Mouse (Mus musculus) small intestine, adult 10 weeks (tissue): ENCODE data around the gene Yju2. TPM values are rescaled to one million over a fixed set of nuclear protein-coding genes. Genes with fewer than 3 reads are reported as not detected.

ENCODE experiments used
- polyA plus RNA-seq: library from polyadenylated mRNA; stranded (reverse); fragments of 350-450 nt; fragmentation: Illumina TruSeq; extraction: RNeasy Lipid Tissue Mini Kit (QIAGEN cat#74804); gene quantifications from one replicate; pipeline ENCODE4 v1.2.3, GENCODE M21; 2014; ENCODE audit warnings: low replicate concordance

Gene Yju2
- polyA plus RNA-seq: not detected

DNA sequence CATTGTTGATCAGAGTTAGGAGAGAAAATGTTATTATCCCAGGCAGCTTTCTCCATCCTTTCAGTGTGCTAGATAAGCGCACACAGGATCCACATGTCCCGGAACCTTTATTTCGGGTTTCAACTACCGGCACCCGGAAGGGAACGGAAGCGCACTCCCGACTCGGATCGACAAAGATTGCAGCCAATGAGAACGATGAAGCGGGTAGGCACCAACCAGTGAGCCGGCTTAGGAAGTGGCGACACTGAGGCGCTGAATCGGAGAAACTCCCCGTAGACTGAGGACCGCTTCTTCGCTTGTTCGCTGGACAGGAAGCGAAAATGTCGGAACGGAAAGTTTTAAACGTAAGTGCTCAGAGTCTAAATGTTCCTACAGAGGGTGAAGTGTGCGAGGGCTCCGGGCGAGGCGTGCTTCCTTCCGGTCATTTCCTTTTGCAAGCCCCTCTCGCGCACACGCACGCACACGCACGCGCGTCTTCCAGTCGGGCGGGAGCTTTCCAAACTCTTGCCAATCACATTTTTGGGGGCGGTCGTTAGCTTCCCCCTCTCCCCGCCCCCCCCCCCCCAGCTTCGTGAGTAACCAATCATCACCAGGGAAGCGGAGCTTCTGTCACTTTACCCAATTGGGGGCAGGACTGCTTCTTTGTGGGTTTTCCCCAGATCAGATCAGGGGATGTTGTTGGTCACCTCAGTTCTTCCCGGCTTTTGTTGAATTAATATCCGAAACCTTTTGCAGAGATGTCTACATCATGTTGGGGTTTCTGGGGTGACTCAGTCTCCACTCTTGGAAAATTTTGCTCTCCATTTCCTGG lies at the start of gene Yju2:
Gene Yju2, plus strand, starts transcription at position 182 of the 811 bp plus-strand sequence.

DNA sequence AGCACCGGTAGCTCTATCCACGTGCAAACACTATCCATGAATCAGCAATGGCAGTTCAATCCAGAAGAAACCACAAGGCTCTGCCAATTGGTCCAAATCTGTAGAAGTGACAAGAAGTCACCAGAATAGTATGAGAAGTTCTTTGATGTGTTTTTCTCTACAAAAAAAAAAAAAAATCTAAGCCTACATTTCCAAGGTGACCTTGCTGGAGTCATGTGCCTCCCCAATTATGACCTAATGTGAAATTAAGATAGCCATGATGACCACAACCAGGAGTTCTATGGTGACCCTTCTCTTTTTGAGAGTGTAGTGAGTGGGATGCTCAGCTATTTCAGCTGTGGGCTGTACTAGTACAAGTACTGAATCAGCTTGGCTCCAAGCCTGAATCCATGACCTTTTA lies 9.5 kb upstream of the Yju2 start, which contains the start of gene Zfp119b:
Gene Zfp119b, minus strand, starts transcription at position 101 of the 400 bp plus-strand sequence.

DNA sequence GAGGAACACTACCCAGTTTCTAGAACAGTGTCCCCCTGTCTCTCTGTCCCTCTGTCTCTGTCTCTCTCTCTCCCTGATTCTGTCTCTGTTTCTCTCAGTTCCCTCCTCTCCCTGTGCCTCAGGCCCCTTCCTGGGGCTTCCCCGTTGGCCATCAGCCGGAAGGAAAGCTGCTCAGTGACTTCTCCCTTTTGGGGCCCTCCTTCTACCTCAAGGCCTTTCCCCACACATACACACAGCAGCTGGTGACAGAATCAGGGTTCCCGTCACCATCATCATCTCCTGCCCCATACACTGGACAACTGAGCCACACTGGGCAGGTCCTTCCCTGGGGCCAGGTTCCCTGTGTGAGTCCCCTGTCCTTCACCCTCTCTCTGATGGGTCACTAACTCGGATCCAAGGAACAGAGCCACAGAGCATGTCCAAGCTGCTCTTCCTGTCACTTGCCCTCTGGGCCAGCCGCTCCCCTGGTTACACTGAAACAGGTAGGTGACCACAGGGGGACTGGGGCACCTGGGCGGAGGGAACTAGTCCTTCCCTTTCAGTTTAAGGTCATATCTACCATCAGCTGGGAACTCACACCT lies 6.4 kb upstream of the Yju2 start, which contains the start of gene Ebi3:
Gene Ebi3, plus strand, starts transcription at position 194 of the 581 bp plus-strand sequence.

DNA sequence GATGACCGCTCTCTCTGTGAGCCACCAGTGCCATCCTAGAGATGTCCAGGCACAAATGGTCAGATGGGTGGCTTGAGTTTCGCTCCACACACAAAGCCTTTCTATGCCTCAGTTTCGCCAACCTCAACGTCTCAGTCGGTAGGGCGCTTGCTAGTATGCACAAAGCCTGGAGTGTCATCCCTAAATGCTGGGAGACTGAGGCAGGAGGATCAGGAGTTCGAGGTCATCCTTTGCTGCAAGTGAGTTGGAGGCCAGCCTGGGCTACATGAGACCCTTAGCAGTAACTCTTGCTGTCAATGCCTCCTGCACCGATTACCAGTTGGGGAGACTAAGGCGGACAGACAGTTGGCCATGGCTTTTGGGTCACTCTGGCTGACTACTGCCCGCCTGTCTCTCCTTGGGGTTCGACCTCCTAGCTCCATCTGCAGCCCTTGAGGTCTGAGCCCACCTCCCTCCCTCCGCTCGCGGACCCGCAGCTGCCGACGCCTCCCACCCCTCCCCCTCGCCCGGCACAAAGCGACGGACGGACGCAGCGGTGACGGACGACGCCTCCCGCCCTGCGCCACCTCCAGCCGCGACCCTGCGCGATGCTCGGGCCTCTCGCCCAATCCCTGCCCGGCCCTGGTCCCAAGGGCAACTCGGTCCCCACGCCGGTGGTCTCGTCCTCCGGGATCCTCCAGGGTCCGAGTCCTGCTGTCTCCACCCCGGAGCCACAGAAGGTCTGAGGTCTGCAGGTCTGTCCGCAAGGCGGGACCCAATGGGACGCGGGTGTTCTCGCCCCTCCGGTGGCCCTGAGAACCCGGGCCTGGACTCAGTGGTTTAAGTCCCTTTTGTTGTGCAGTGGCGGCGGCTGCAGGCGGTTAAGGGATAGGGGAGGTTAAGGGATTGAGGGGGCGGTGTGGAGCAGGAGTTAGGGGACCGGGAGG lies 11.3 kb downstream of the Yju2 start, which contains the start of gene Shd:
Gene Shd, plus strand, starts transcription at position 502 of the 926 bp plus-strand sequence.

DNA sequence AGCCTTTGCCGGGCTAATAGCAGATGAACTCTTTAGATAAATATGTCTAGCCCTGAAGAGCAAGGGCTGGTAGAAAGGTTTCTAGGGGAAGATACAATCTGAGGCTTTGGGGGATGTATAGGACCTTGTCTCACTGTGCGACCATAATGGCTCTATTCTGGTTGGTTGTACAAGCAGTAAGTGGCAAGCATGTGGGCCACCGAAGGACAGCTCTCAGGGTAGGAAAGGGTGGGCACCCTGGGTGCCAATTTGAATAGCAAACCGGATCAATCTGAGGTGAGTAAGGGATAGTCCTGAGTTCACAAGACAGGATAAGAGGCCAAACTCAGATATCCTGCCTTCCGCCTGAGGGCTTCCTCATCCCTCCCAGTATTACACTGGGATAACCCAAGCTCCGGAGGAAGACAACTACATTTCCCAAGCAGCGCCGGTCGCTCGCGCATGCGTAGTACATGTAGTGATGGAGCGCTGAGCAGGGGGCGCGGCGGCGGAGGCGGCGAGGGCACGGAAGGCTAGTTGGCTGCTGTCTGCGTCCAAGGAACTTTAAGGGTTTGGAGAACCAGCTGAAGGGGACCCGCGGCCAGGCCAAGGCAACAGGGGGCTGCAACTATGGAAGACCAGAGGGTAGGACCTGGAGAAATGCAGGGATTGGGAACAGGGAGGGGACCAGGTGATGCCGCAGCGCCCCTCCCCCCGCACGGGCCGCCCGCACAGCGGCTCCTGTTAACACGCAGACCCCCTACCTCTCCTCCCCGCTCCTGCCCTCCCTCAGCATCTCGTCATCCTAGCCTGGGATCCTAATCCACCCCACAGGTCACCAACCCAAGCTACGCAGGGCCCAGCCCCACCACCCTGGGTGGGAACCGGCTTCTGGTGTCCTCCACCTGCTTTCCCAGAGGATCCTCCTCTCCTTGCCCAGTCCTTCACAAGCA lies 27.4 kb downstream of the Yju2 start, which contains the start of gene Fsd1:
Gene Fsd1, plus strand, starts transcription at position 480 of the 932 bp plus-strand sequence.

DNA sequence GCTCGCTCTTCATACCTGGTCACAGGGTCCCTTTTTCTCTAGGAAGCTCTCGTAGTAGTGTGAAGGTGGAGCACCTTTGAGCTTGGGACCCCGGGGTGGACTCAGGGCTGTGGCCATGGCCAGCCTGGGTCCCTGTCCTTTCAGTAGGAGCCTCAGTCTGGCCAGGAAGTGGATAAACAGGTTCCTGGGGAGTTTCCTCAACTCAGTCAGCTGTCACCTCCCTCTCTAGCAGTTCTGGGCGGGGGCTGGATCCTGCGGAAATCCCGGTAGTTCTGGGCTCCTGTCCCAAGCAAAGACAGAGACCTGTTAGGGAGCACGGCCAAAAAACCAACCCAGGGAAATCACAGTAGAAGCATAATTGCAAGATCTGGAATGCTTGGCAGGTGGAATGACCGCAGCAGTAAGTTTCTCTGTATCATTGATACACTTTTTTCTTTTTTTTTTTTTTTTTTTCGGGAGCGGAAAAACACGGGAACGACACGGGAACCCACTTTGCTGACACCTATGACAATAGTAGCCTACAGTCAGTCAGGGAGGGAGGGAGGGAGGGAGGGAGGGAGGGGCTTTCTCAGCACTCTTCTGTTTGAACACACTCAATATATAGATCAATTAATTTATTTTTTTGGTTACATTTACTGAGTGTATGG lies 46.6 kb downstream of the Yju2 start, which contains the start of the genes Stap2 and Mpnd:
Gene Stap2, minus strand, starts transcription at position 170 of the 647 bp plus-strand sequence.
Gene Mpnd, plus strand, starts transcription at position 297 of the 647 bp plus-strand sequence.

Other genes with a start within 250 kb of the Yju2 start
- 20.1 TPM for gene Pot1b, start 246.5 kb upstream of the Yju2 start, polyA plus RNA-seq
- gene Adgre4, start 209.1 kb upstream of the Yju2 start, polyA plus RNA-seq: 7.0 TPM
- gene Zfp119a, start 80.2 kb upstream of the Yju2 start, polyA plus RNA-seq: 19.6 TPM
- 40.5 TPM for gene Zfp959, start 67.0 kb upstream of the Yju2 start, polyA plus RNA-seq
- 20.5 TPM for gene Zfp119b, start 9.6 kb upstream of the Yju2 start, polyA plus RNA-seq
- gene Ebi3, start 6.5 kb upstream of the Yju2 start, polyA plus RNA-seq: not detected
- not detected for gene Shd, start 11.4 kb downstream of the Yju2 start, polyA plus RNA-seq
- gene Fsd1, start 27.4 kb downstream of the Yju2 start, polyA plus RNA-seq: not detected
- gene Stap2, start 46.5 kb downstream of the Yju2 start, polyA plus RNA-seq: 15.4 TPM
- gene Mpnd, start 46.6 kb downstream of the Yju2 start, polyA plus RNA-seq: 0.63 TPM
- 0.52 TPM for gene Sh3gl1, start 77.5 kb downstream of the Yju2 start, polyA plus RNA-seq
- gene Chaf1a, start 81.3 kb downstream of the Yju2 start, polyA plus RNA-seq: 0.26 TPM
- 14.4 TPM for gene Ubxn6, start 115.9 kb downstream of the Yju2 start, polyA plus RNA-seq
- 2.2 TPM for gene Hdgfl2, start 120.5 kb downstream of the Yju2 start, polyA plus RNA-seq
- gene Plin4, start 150.7 kb downstream of the Yju2 start, polyA plus RNA-seq: 0.41 TPM
- not detected for gene Plin5, start 158.5 kb downstream of the Yju2 start, polyA plus RNA-seq
- not detected for gene Lrg1, start 162.9 kb downstream of the Yju2 start, polyA plus RNA-seq
- not detected for gene Sema6b, start 181.2 kb downstream of the Yju2 start, polyA plus RNA-seq
- 0.97 TPM for gene Tnfaip8l1, start 203.4 kb downstream of the Yju2 start, polyA plus RNA-seq
- 5.6 TPM for gene Mydgf, start 224.8 kb downstream of the Yju2 start, polyA plus RNA-seq